Mouse (Mus musculus) adrenal gland, postnatal 36 days (tissue): ENCODE results near the gene Mmp10. TPM values are rescaled to one million over a fixed set of nuclear protein-coding genes. Genes with fewer than 3 reads are reported as not detected.

ENCODE experiments used
- total RNA-seq, 2 experiments: library from RNA; stranded (reverse); gene quantifications; 2 replicates each; pipeline ENCODE4 v1.2.3; 2021

Gene Mmp10
- total RNA-seq, 2 experiments from 2014 or later: not detected

Other genes with a start within 250 kb of the Mmp10 start
- gene Mmp13, start 229.8 kb upstream of the Mmp10 start, total RNA-seq: 1 to 10 TPM in 1 of 2 experiments, under 1 TPM in 1; 0.63 to 1.1 TPM
- 1 to 10 TPM; 3.2 to 5.0 TPM for gene Mmp12, start 158.0 kb upstream of the Mmp10 start, total RNA-seq
- not detected for gene Mmp1b, start 114.3 kb upstream of the Mmp10 start, total RNA-seq
- gene Mmp3, start 56.5 kb upstream of the Mmp10 start, total RNA-seq: under 1 TPM in 1 of 2 experiments, not detected in 1; 0.23 TPM
- under 1 TPM; 0.17 to 0.20 TPM for gene Mmp8, start 56.1 kb downstream of the Mmp10 start, total RNA-seq
- 1 to 10 TPM in 1 of 2 experiments, under 1 TPM in 1; 0.73 to 7.5 TPM for gene Mmp27, start 69.0 kb downstream of the Mmp10 start, total RNA-seq
- gene Mmp20, start 125.9 kb downstream of the Mmp10 start, total RNA-seq: not detected
- not detected for gene Mmp7, start 189.7 kb downstream of the Mmp10 start, total RNA-seq